Mouse (Mus musculus) heart, embryonic 16.5 days (tissue): ENCODE data around the gene Cntnap2. TPM values are rescaled to one million over a fixed set of nuclear protein-coding genes. Genes with fewer than 3 reads are reported as not detected.

Source experiments
- ATAC-seq: fragments of 200-750 bp; cut with Nextera tagmentation; replicated peaks from 2 replicates; pipeline ENCODE4 v1.8.0; 2017; ENCODE audit warnings: moderate number of reproducible peaks; ENCODE audit not compliant: insufficient read depth, low FRiP score; ENCODE audit errors: extremely low read depth
- H3K27ac ChIP-seq: fragments of 300-500 bp; sonication (generic); 2 replicates; pipeline ENCODE4 v1.5.1; 2014; ENCODE audit warnings: mild to moderate bottlenecking, low read length, control low read depth, moderate library complexity
- H3K27me3 ChIP-seq: fragments of 300-500 bp; sonication (generic); 2 replicates; pipeline ENCODE4 v1.6.1; 2014; ENCODE audit warnings: low read length, mixed read lengths; ENCODE audit not compliant: control insufficient read depth, insufficient read depth
- H3K36me3 ChIP-seq: fragments of 300-500 bp; sonication (generic); 2 replicates; pipeline ENCODE4 v1.6.1; 2014; ENCODE audit not compliant: control insufficient read depth, insufficient read depth
- H3K4me1 ChIP-seq: fragments of 300-500 bp; sonication (generic); 2 replicates; pipeline ENCODE4 v1.6.1; 2014; ENCODE audit warnings: low read length, mixed read lengths; ENCODE audit not compliant: control insufficient read depth, insufficient read depth
- H3K4me2 ChIP-seq: fragments of 300-500 bp; sonication (generic); 2 replicates; pipeline ENCODE4 v1.6.1; 2014; ENCODE audit warnings: low read depth, mild to moderate bottlenecking, control low read depth, low read length
- H3K4me3 ChIP-seq: fragments of 300-500 bp; sonication (generic); 2 replicates; pipeline ENCODE4 v1.5.1; 2014; ENCODE audit warnings: mild to moderate bottlenecking, control low read depth, low read length
- H3K9ac ChIP-seq: fragments of 300-500 bp; sonication (generic); 2 replicates; pipeline ENCODE4 v1.6.1; 2014; ENCODE audit warnings: low read length, control low read depth
- H3K9me3 ChIP-seq: fragments of 300-500 bp; sonication (generic); replicated peaks from 2 replicates; pipeline ENCODE4 v1.6.1; 2016; ENCODE audit warnings: low read length; ENCODE audit not compliant: control insufficient read depth
- WGBS: fragments of 180-500 bp; shearing (Covaris S2); extraction: QIAGEN DNeasy Blood & Tissue Kit; methylation state at CpG from one replicate; pipeline ENCODE4 v1.1.7; 2014; 5-methylcytosine and 5-hydroxymethylcytosine counted together
- polyA plus RNA-seq: library from polyadenylated mRNA; unstranded; fragments of >200 nt; fragmentation: Nextera tagmentation; extraction: Ambion mirVana; gene quantifications from 2 replicates; pipeline ENCODE4 v1.2.1, GENCODE M21; 2015

The Cntnap2 gene
- polyA plus RNA-seq, 1 experiment from 2014 or later, result 0.46 TPM

DNA sequence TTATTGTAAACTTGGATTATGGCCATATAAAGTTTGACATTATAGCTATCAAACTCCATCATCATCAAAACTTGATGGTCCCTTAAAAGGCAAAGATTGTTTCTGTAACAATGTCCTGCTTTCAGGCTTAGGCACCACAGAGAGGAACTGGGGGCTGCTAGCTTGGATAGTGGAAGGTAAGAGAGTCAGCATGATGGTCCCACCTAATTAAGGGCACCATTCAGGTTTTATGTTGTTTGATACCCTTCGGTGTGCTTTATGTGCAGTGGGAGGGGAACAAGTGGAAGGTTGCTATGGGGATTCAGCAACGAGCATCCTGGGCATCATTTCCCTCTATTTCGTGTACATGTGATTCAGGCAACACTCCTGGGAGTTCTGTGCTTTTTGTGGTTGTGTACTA is 1797.5 kb downstream of the Cntnap2 start:
- no peaks in the 10 kb centered on the region for H3K27me3 ChIP-seq
- H3K9me3 ChIP-seq, result no peaks in the 10 kb centered on the region
- no peak overlapping the region for H3K4me2 ChIP-seq
- no peak for ATAC-seq
- H3K27ac ChIP-seq, result no peak overlapping the region
- no peaks in the 10 kb centered on the region for H3K36me3 ChIP-seq
- H3K4me1 ChIP-seq, result peaks cover 7% of the 10 kb centered on the region; the same call in 1 of the 2 replicates
- H3K4me3 ChIP-seq, result no peak overlapping the region
- WGBS, result 80% methylated on average over 3 of the region's 3 CpGs
- H3K9ac ChIP-seq, result no peak overlapping the region

DNA sequence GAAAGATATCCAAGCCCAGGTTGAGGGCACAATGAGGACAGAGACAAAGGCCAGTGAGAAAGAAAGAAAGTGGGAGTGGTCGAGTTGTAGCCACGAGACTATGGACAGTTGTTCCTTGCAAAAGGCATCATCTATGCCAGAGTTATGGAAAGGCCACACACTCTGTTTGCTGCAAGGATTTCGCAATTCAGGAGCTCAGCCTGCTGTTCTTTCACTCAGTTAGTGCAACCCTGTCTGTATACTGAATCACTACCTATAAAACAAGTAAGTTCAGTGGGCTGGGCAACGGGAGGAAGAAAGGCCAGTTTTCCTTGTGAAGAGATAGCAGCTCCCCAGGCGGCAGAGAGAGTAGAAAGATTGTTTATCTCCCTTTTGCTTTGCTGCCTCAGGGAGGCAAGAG is 1801.9 kb downstream of the Cntnap2 start:
- no peak for ATAC-seq
- no peaks in the 10 kb centered on the region for H3K36me3 ChIP-seq
- no peaks in the 10 kb centered on the region for H3K27me3 ChIP-seq
- no peak overlapping the region for H3K4me3 ChIP-seq
- 7% methylated on average over 5 of the region's 5 CpGs for WGBS
- no peak overlapping the region for H3K9ac ChIP-seq
- no peaks in the 10 kb centered on the region for H3K9me3 ChIP-seq
- no peak overlapping the region for H3K27ac ChIP-seq
- no peak overlapping the region for H3K4me2 ChIP-seq
- H3K4me1 ChIP-seq, result peaks cover 5% of the 10 kb centered on the region; the same call in 1 of the 2 replicates

DNA sequence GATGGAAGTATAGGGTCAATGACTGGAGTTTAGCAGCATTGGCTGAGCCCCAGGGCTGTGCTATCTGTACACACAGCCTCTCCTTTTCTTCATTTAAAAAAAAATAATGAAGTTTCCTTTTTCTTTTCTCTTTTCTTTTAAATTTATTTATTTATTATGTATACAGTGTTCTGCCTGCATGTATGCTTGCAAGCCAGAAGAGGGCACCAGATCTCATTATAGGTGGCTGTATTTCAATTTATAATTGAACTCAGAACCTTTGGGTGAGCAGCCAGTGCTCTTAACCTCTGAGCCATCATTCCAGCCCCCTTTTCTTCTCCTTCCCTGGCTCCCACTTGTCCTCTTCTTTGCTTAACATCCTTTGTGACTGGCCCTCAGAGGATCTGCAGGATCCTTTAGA is 1807.2 kb downstream of the Cntnap2 start:
- no peaks in the 10 kb centered on the region for H3K27me3 ChIP-seq
- no peak for ATAC-seq

DNA sequence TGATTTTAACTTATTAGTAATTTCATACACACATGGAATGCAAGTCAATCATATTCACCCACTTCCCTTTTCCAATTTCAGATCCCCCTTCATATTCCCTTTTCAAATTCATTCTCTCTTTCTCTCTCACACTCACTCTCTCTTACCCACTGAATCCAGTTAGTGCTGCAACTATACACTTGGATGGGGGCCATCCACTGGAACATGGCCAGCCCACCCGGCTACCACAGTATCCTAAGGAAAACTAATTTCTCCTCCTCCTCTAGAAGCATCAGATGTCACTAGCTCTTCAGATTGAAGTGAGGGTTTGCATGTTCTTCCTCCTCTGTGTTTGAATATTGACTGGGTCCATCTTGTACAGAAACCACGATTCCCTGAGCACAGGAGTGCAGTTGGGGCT is 1827.1 kb downstream of the Cntnap2 start:
- H3K27ac ChIP-seq, result no peak overlapping the region
- no peak overlapping the region for H3K4me3 ChIP-seq
- no peak overlapping the region for H3K4me2 ChIP-seq
- WGBS, result 59% methylated on average over 2 of the region's 2 CpGs
- no peaks in the 10 kb centered on the region for H3K27me3 ChIP-seq
- H3K9ac ChIP-seq, result no peak overlapping the region
- no peaks in the 10 kb centered on the region for H3K9me3 ChIP-seq
- H3K4me1 ChIP-seq, result no peaks in the 10 kb centered on the region
- no peak for ATAC-seq
- H3K36me3 ChIP-seq, result no peaks in the 10 kb centered on the region

More for the DNA sequence above, 1807.2 kb downstream of the Cntnap2 start:
- no peaks in the 10 kb centered on the region for H3K9me3 ChIP-seq
- H3K27ac ChIP-seq, result no peak overlapping the region
- H3K36me3 ChIP-seq, result no peaks in the 10 kb centered on the region
- no peak overlapping the region for H3K4me2 ChIP-seq
- no peak overlapping the region for H3K9ac ChIP-seq
- 0 out of 2 replicates have a peak, but pooled peaks cover under 1% of the 10 kb centered on the region for H3K4me1 ChIP-seq
- no peak overlapping the region for H3K4me3 ChIP-seq

DNA sequence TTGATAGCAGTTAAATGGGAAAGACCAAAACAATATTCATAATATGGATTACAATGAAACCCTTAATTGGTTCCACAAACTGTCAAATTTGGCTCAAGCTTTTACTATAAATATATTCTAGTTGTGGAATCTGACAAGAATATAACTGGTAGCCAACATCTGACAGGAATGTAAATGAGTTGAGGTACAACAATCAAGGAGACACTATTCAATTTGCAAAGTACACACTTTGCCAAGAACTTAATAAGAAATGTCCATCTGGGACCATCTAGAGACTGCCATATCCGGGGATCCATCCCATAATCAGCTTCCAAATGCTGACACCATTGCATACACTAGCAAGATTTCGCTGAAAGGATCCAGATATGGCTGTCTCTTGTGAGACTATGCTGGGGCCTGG is 1850.0 kb downstream of the Cntnap2 start:
- Histone ChIP-seq H3K9ac (no peak overlapping the region), H3K4me1 (no peaks in the 10 kb centered on the region), H3K9me3 (no peaks in the 10 kb centered on the region), H3K4me3 (no peak overlapping the region), H3K36me3 (no peaks in the 10 kb centered on the region), H3K27me3 (no peaks in the 10 kb centered on the region), H3K4me2 (no peak overlapping the region), H3K27ac (no peak overlapping the region)
- 39% methylated on average over 2 of the region's 2 CpGs for WGBS
- ATAC-seq, result no peak

DNA sequence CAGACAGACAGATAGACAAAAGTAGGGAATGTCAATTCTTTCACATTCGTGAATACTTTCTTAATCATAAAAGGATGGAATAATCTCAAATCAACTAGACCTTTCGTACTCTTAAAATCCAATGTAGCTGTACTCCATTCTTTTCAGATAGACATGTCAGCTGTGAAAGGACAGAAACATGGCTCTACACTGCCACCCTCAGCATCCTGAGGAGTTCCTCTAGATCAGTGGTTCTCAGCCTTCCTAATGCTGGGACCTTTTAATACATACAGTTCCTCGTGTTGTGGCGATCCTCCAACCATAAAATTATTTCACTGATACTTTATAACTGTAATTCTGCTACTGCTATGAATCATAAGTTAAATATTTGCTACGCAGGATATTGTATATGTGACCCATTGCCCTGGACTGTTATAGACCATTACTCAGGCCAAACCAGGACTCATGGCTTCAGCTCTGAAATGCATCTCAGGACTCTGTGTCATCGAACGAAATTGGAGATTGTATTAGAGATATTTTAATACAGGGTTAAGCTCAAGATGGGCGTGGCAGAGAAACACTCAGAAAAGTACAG is 1859.6 kb downstream of the Cntnap2 start:
- Histone ChIP-seq H3K4me2 (no peak overlapping the region), H3K27ac (no peak overlapping the region), H3K4me1 (no peaks in the 10 kb centered on the region), H3K4me3 (no peak overlapping the region), H3K9me3 (no peaks in the 10 kb centered on the region), H3K27me3 (no peaks in the 10 kb centered on the region), H3K9ac (no peak overlapping the region), H3K36me3 (no peaks in the 10 kb centered on the region)
- ATAC-seq, result no peak
- WGBS, result 61% methylated on average over 8 of the region's 8 CpGs

DNA sequence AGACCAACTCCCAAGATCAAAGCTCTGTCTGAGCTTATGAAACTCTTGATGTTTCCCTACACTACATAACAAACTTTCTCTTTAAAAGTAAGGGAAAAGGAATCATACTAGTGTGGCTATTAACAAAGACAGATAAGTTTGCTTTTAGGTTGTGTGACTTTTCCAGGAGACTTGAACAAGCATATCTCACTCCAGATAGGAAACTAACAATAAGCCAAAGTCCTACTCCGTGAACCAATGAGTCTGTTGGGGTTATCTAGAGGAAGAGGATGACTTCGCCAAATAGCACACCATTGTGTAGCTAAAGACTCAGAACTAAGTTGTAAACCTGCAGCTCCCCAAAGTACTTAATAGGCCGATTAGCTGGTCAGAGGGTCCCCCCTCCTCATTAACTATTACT is 1860.8 kb downstream of the Cntnap2 start:
- H3K27ac ChIP-seq, result no peak overlapping the region
- no peaks in the 10 kb centered on the region for H3K27me3 ChIP-seq
- no peak overlapping the region for H3K4me2 ChIP-seq
- H3K4me1 ChIP-seq, result no peaks in the 10 kb centered on the region
- H3K9ac ChIP-seq, result no peak overlapping the region
- 67% methylated on average over 3 of the region's 3 CpGs for WGBS
- no peak overlapping the region for H3K4me3 ChIP-seq
- H3K36me3 ChIP-seq, result no peaks in the 10 kb centered on the region
- ATAC-seq, result no peak
- no peaks in the 10 kb centered on the region for H3K9me3 ChIP-seq

DNA sequence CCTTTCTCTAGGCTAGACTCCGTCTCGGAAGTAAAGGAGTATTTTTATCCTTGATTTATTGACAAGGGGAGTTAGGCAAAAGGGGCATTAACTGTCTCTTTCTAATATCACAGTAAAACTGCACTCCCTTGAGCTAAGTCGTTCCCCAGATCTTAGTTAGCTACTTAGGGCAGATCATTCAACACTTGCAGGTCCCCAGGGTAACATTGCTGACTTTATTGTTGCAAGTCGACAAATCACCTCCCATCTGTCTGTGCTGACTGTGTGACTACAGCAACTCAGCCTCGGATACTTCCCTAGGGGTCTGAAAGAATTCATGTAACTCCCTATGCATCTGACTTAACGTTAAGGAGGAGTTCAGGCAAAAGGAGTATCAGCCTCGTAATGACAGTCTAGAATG is 1865.6 kb downstream of the Cntnap2 start:
- Histone ChIP-seq H3K4me1 (no peaks in the 10 kb centered on the region), H3K9me3 (no peaks in the 10 kb centered on the region), H3K27ac (no peak overlapping the region), H3K4me2 (no peak overlapping the region), H3K27me3 (no peaks in the 10 kb centered on the region), H3K9ac (no peak overlapping the region), H3K36me3 (no peaks in the 10 kb centered on the region), H3K4me3 (no peak overlapping the region)
- WGBS, result 42% methylated on average over 7 of the region's 7 CpGs
- no peak for ATAC-seq

DNA sequence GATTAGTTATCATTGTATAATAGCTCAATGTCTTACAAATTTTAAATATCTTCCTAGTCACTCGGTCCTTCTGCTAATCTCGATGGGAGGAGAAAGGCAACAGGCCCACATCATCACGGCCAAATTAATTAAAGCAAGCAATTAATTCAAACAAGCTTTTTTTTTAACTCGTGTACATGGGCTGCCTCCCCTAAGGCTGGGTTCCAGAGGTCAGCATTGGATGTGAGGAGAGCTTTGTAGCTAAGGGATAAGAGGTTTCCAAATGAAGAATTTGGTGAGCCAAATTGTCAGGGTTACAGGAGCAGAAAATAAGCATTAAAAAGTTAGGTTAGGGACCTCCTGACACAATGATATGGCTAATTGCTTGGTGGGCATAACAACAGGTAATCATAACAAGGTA is 1886.5 kb downstream of the Cntnap2 start:
- H3K9ac ChIP-seq, result no peak overlapping the region
- H3K4me3 ChIP-seq, result no peak overlapping the region
- no peak overlapping the region for H3K27ac ChIP-seq
- H3K4me2 ChIP-seq, result no peak overlapping the region
- 70% methylated on average over 4 of the region's 4 CpGs for WGBS
- no peaks in the 10 kb centered on the region for H3K4me1 ChIP-seq
- no peak for ATAC-seq
- H3K9me3 ChIP-seq, result no peaks in the 10 kb centered on the region
- H3K36me3 ChIP-seq, result no peaks in the 10 kb centered on the region
- H3K27me3 ChIP-seq, result no peaks in the 10 kb centered on the region
